Mouse (Mus musculus) CH12.LX (cell line): ENCODE measurements around the gene Ston1. TPM values are rescaled to one million over a fixed set of nuclear protein-coding genes. Genes with fewer than 3 reads are reported as not detected.

Experiments
- DNase-seq: peaks from one replicate; pipeline ENCODE4 v3.0.0-alpha.2; 2013; ENCODE audit errors: extremely low read depth
- H3K27ac ChIP-seq: 2 replicates; pipeline ENCODE4 v1.5.1; 2012; ENCODE audit warnings: low read depth, mild to moderate bottlenecking, control low read depth, moderate library complexity; ENCODE audit not compliant: insufficient read depth
- H3K27me3 ChIP-seq: replicated peaks from 2 replicates; pipeline ENCODE3; 2012; ENCODE audit warnings: inconsistent platforms
- H3K36me3 ChIP-seq, 2 experiments: replicated peaks in 1 of 2; 2 replicates each; pipeline versions ENCODE3 to v1.6.1; 2012; ENCODE audit warnings: inconsistent platforms in 1 of 2, low read length in 1 of 2, mild to moderate bottlenecking in 1 of 2, mixed read lengths in 1 of 2, moderate library complexity in 1 of 2; ENCODE audit not compliant: control insufficient read depth in 1 of 2, insufficient read depth in 1 of 2
- H3K4me1 ChIP-seq, 2 experiments: 2 replicates each; pipeline ENCODE4 v1.6.1; 2012; ENCODE audit warnings: inconsistent platforms in 1 of 2, moderate library complexity in 1 of 2; ENCODE audit not compliant: insufficient read depth in 2 of 2, control insufficient read depth in 1 of 2
- H3K4me2 ChIP-seq: 2 replicates; pipeline ENCODE4 v1.6.1; 2012; ENCODE audit warnings: low read depth, mild to moderate bottlenecking, control low read depth; ENCODE audit not compliant: poor library complexity, insufficient read depth, severe bottlenecking
- H3K4me3 ChIP-seq, 3 experiments: fragments of 150-350 bp in 1 of 3; sonication (generic) in 1 of 3; replicated peaks in 1 of 3; 2 replicates each; pipeline versions ENCODE3 to v1.5.1; 2011 to 2012; ENCODE audit warnings: low read depth in 2 of 3, low read length in 2 of 3, mild to moderate bottlenecking in 2 of 3, moderate library complexity in 2 of 3, control low read depth in 1 of 3, improper control_type of control experiment in 1 of 3, inconsistent platforms in 1 of 3, mixed read lengths in 1 of 3; ENCODE audit not compliant: poor library complexity in 1 of 3
- H3K79me2 ChIP-seq: replicated peaks from 2 replicates; pipeline ENCODE4 v1.6.1; 2012; ENCODE audit warnings: mild to moderate bottlenecking, moderate library complexity; ENCODE audit not compliant: control insufficient read depth, poor library complexity, insufficient read depth, severe bottlenecking; ENCODE audit errors: extremely low read depth
- H3K9ac ChIP-seq: 2 replicates; pipeline ENCODE4 v1.6.1; 2012; ENCODE audit warnings: low read depth, mild to moderate bottlenecking, control low read depth, moderate library complexity; ENCODE audit not compliant: insufficient read depth
- H3K9me3 ChIP-seq: replicated peaks from 2 replicates; pipeline ENCODE3; 2012; ENCODE audit warnings: low read length, inconsistent platforms, mixed read lengths
- BHLHE40 ChIP-seq: IDR thresholded peaks from 2 replicates; pipeline ENCODE4 v1.6.1; 2011; ENCODE audit warnings: mild to moderate bottlenecking, low read depth, low read length, improper control_type of control experiment
- CHD1 ChIP-seq: IDR thresholded peaks from 2 replicates; pipeline ENCODE4 v1.6.1; 2012; ENCODE audit warnings: low read depth, low read length, improper control_type of control experiment, inconsistent platforms
- CHD2 ChIP-seq: IDR thresholded peaks from 2 replicates; pipeline ENCODE4 v1.6.1; 2011; ENCODE audit warnings: low read length, improper control_type of control experiment
- E2F4 ChIP-seq: IDR thresholded peaks from 2 replicates; pipeline ENCODE4 v1.6.1; 2011; ENCODE audit warnings: low read depth, low read length, improper control_type of control experiment; ENCODE audit not compliant: insufficient replicate concordance
- EP300 ChIP-seq: IDR thresholded peaks from 2 replicates; pipeline ENCODE4 v1.6.1; 2011; ENCODE audit warnings: low read length, improper control_type of control experiment
- ETS1 ChIP-seq: conservative IDR thresholded peaks from 2 replicates; pipeline ENCODE4 v1.6.1; 2012; ENCODE audit warnings: low read depth, mild to moderate bottlenecking, inconsistent platforms, low read length, improper control_type of control experiment, moderate library complexity
- GABPA ChIP-seq: IDR thresholded peaks from 2 replicates; pipeline ENCODE4 v1.6.1; 2012; ENCODE audit warnings: low read depth, low read length, improper control_type of control experiment, inconsistent platforms; ENCODE audit not compliant: insufficient replicate concordance
- HCFC1 ChIP-seq: IDR thresholded peaks from 2 replicates; pipeline ENCODE4 v1.6.1; 2012; ENCODE audit warnings: low read depth, mild to moderate bottlenecking, inconsistent platforms, low read length, improper control_type of control experiment
- JUN ChIP-seq: IDR thresholded peaks from 2 replicates; pipeline ENCODE4 v1.6.1; 2011; ENCODE audit warnings: low read depth, mild to moderate bottlenecking, low read length, improper control_type of control experiment, moderate library complexity; ENCODE audit not compliant: insufficient read depth
- JUND ChIP-seq: conservative IDR thresholded peaks from 2 replicates; pipeline ENCODE4 v1.6.1; 2011; ENCODE audit warnings: low read depth, low read length, improper control_type of control experiment
- KAT2A ChIP-seq: IDR thresholded peaks from 2 replicates; pipeline ENCODE4 v1.6.1; 2012; ENCODE audit warnings: low read length, improper control_type of control experiment, inconsistent platforms; ENCODE audit not compliant: insufficient replicate concordance
- MAFK ChIP-seq: IDR thresholded peaks from 2 replicates; pipeline ENCODE4 v1.6.1; 2011; ENCODE audit warnings: low read length, improper control_type of control experiment; ENCODE audit not compliant: insufficient replicate concordance
- MAX ChIP-seq: IDR thresholded peaks from 2 replicates; pipeline ENCODE4 v1.6.1; 2011; ENCODE audit warnings: low read length, improper control_type of control experiment
- MYC ChIP-seq: IDR thresholded peaks from 2 replicates; pipeline ENCODE4 v1.6.1; 2011; ENCODE audit warnings: low read depth, mild to moderate bottlenecking, improper control_type of control experiment, low read length
- NELFE ChIP-seq: IDR thresholded peaks from 2 replicates; pipeline ENCODE4 v1.6.1; 2011; ENCODE audit warnings: low read depth, low read length, improper control_type of control experiment
- POLR2A ChIP-seq: IDR thresholded peaks from 2 replicates; pipeline ENCODE4 v1.6.1; 2011; ENCODE audit warnings: low read depth, mild to moderate bottlenecking, improper control_type of control experiment, low read length
- POLR2AphosphoS2 ChIP-seq: IDR thresholded peaks from 2 replicates; pipeline ENCODE4 v1.6.1; 2011; ENCODE audit warnings: low read depth, low read length, improper control_type of control experiment
- RAD21 ChIP-seq: IDR thresholded peaks from 2 replicates; pipeline ENCODE4 v1.6.1; 2011; ENCODE audit warnings: low read depth, mild to moderate bottlenecking, low read length, improper control_type of control experiment, moderate library complexity
- RCOR1 ChIP-seq: conservative IDR thresholded peaks from 2 replicates; pipeline ENCODE4 v1.6.1; 2012; ENCODE audit warnings: low read depth, mild to moderate bottlenecking, inconsistent platforms, low read length, improper control_type of control experiment
- TBP ChIP-seq: conservative IDR thresholded peaks from 2 replicates; pipeline ENCODE4 v1.6.1; 2011; ENCODE audit warnings: low read depth, low read length, improper control_type of control experiment
- TCF12 ChIP-seq: IDR thresholded peaks from 2 replicates; pipeline ENCODE4 v1.6.1; 2014; ENCODE audit warnings: low read depth, mild to moderate bottlenecking, inconsistent platforms, low read length, improper control_type of control experiment
- UBTF ChIP-seq: IDR thresholded peaks from 2 replicates; pipeline ENCODE4 v1.6.1; 2012; ENCODE audit warnings: low read depth, mild to moderate bottlenecking, inconsistent platforms, low read length, improper control_type of control experiment, moderate library complexity
- USF1 ChIP-seq: IDR thresholded peaks from 2 replicates; pipeline ENCODE4 v1.6.1; 2014; ENCODE audit warnings: low read depth, mild to moderate bottlenecking, inconsistent platforms, low read length, improper control_type of control experiment
- USF2 ChIP-seq: conservative IDR thresholded peaks from 2 replicates; pipeline ENCODE4 v1.6.1; 2011; ENCODE audit warnings: low read depth, low read length, improper control_type of control experiment
- ZC3H11A ChIP-seq: IDR thresholded peaks from 2 replicates; pipeline ENCODE4 v1.6.1; 2012; ENCODE audit warnings: low read depth, mild to moderate bottlenecking, inconsistent platforms, low read length, improper control_type of control experiment
- ZMIZ1 ChIP-seq: IDR thresholded peaks from 2 replicates; pipeline ENCODE4 v1.6.1; 2012; ENCODE audit warnings: low read depth, mild to moderate bottlenecking, inconsistent platforms, low read length, improper control_type of control experiment
- ZNF384 ChIP-seq: IDR thresholded peaks from 2 replicates; pipeline ENCODE4 v1.6.1; 2012; ENCODE audit warnings: low read depth, low read length, improper control_type of control experiment, inconsistent platforms
- dilution Hi-C: fragments of 300-500 bp; cut with MboI; formaldehyde crosslinking; loops from 2 replicates; pipeline ENCODE4 v1.14.3; 2020; ENCODE audit warnings: low sequenced_read_pairs; ENCODE audit not compliant: extremely low pct_unique_long_range_greater_than_20kb, extremely low pct_ligation_motif_present
- in situ Hi-C: fragments of 300-500 bp; cut with MboI; formaldehyde crosslinking; loops from 3 replicates; pipeline ENCODE4 v1.14.3; 2019; ENCODE audit warnings: low sequenced_read_pairs, low pct_ligation_motif_present, low pct_unique_long_range_greater_than_20kb, mixed read lengths
- polyA plus RNA-seq: library from polyadenylated mRNA; unstranded; fragments of >175 nt; gene quantifications from 2 replicates; pipeline ENCODE4 v1.2.1, GENCODE M21; 2012; ENCODE audit warnings: low read depth; ENCODE audit not compliant: insufficient read length
- total RNA-seq, 2 experiments: library from RNA; depleted of rRNA; stranded (reverse); fragments of 300-350 nt in 1 of 2; fragments of >200 nt in 1 of 2; gene quantifications; 2 replicates each; pipeline ENCODE4 v1.2.3; 2012 to 2014

The Ston1 gene
- total and polyA plus RNA-seq, 3 experiments: 0.98 to 6.0 (median 1.1) TPM

DNA sequence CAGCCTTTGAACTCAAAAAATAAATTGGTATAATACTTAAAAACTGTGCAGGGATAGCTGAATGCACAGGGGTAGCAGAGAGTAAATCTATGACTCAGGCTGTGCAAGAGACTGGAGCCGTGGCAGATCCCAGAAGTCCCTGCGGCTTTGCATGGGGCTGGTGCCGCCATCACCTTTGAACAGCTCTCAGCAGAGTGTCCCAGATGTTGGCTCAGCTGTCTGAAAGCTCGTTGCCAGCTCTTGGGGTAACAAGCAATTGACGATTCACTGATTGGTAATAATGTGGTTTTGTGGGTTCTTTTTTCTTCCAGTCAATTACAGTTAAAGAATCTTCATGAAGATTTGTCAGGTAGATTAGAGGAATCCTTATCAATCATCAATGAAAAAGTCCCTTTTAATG is 47.1 kb upstream of the Ston1 start:
- in situ Hi-C loops (no loop called here), dilution Hi-C loops (no loop called here)
- no peak overlapping the region for H3K9ac ChIP-seq
- H3K9me3 ChIP-seq: no peaks in the 10 kb centered on the region
- H3K36me3 ChIP-seq: peaks cover 34 to 54% of the 10 kb centered on the region in 2 experiments
- H3K4me2 ChIP-seq: no peak overlapping the region
- DNase-seq: no peak
- H3K4me1 ChIP-seq: peaks cover 23 to 49% of the 10 kb centered on the region in 2 experiments
- H3K4me3 ChIP-seq: no peak overlapping the region
- TF ChIP-seq UBTF (no peak), USF1 (no peak), NELFE (no peak), JUN (no peak), HCFC1 (no peak), CHD1 (no peak), ZNF384 (no peak), MAX (no peak), TCF12 (no peak), TBP (no peak), ETS1 (no peak), E2F4 (no peak), CHD2 (no peak), EP300 (no peak), RAD21 (no peak), ZC3H11A (no peak)
- no peak overlapping the region; the same call in 1 of the 2 replicates for H3K27ac ChIP-seq
- no peaks in the 10 kb centered on the region for H3K27me3 ChIP-seq
- no peaks in the 10 kb centered on the region for H3K79me2 ChIP-seq

- no peaks in the 10 kb centered on the region for H3K79me2 ChIP-seq
- dilution Hi-C loops: no loop called here
- H3K4me3 ChIP-seq: no peak overlapping the region
- H3K4me2 ChIP-seq: peak overlapping the region; percentile 41
- no peaks in the 10 kb centered on the region for H3K9me3 ChIP-seq
- H3K4me1 ChIP-seq: peaks cover 29 to 58% of the 10 kb centered on the region in 2 experiments
- H3K9ac ChIP-seq: peak overlapping the region; percentile 12; the same call in 1 of the 2 replicates
- peak; percentile 65 for DNase-seq
- no peaks in the 10 kb centered on the region for H3K27me3 ChIP-seq
- in situ Hi-C loops: no loop called here
- peak overlapping the region; percentile 87 for H3K27ac ChIP-seq
- peaks cover 29 to 54% of the 10 kb centered on the region in 2 experiments for H3K36me3 ChIP-seq
- TF ChIP-seq POLR2AphosphoS2 (no peak), UBTF (no peak), RCOR1 (no peak; the same call in 1 of the 2 replicates), TCF12 (peak; percentile 36; the same call in 1 of the 2 replicates), MAX (peak; percentile 79; the same call in 1 of the 2 replicates), POLR2A (0 out of 2 replicates have a peak, but pooled peaks have one; percentile 28), USF2 (no peak), RAD21 (no peak), USF1 (no peak), ZMIZ1 (no peak), CHD2 (peak; percentile 53; the same call in 1 of the 2 replicates), GABPA (no peak), ETS1 (peak; percentile 14; the same call in 1 of the 2 replicates), E2F4 (no peak), EP300 (peak; percentile 85), HCFC1 (no peak; the same call in 1 of the 2 replicates), KAT2A (no peak), JUND (no peak), MAFK (peak; percentile 78), BHLHE40 (peak; percentile 90), NELFE (no peak), CHD1 (no peak; the same call in 1 of the 2 replicates), MYC (peak; percentile 33), ZNF384 (no peak)
These were observed 46.2 kb upstream of the Ston1 start for GRCm38 (mm10) chr17:88550981-88551940.
